Mouse (Mus musculus) T-helper 1 cell (primary cell): ENCODE measurements around the gene Pbld1.

Source experiments
- in situ Hi-C: fragments of 300-600 bp; cut with MboI, MseI; formaldehyde crosslinking; loops from one replicate; pipeline ENCODE4 v1.15.1; 2025; ENCODE audit warnings: high pct_unique_total_duplicates

Pbld1 gene

GRCm38 (mm10) chr10:63059862-63060261 is at the start of gene Pbld1:
Gene Pbld1 (plus strand): TSS chr10:63060162.
- in situ Hi-C loops: loop anchor here (5.0 kb wide), 1 partner anchor 72 kb away; no protein-coding TSS in a partner anchor

DNA sequence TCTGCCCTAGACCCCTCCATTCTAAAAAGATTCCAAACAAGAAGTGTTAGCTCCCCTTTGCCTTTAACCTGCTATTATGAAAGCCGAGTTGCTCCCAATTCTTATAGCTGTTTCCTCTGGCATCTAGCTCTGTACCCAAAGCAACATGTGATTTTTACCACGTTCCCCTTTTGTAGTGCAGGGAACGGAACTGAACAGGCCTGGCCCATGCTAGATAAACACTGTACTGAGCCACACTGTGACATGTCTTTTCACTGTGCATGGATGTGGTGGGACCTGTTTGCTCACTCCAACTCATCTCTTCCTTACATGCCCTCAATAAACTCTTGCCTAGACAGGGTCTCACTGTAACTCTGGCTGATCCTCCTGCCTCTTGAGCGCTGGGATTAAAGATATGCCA is 49.7 kb upstream of the Pbld1 start:
- in situ Hi-C loops: no loop called here

- in situ Hi-C loops: no loop called here
These were observed 48.4 kb upstream of the Pbld1 start for GRCm38 (mm10) chr10:63011556-63011955.

DNA sequence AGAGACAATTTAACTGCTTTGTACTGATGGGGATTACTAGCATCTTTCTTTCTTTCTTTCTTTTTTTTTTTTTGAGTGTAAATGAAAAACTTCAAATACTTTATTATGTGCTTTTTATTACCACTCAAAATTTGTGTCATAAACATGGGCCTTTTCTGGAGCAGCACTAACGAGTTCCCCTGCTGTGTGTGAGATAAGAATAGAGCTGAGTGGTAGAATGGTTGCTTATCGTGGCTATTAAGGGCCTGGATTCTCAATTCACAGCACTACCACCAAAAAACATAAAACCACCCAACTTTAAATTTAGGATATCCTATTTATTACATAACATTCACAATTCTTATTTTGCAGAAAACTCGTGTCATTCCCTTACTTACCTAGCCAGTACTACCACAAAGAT is 46.5 kb upstream of the Pbld1 start:
- in situ Hi-C loops: no loop called here

DNA sequence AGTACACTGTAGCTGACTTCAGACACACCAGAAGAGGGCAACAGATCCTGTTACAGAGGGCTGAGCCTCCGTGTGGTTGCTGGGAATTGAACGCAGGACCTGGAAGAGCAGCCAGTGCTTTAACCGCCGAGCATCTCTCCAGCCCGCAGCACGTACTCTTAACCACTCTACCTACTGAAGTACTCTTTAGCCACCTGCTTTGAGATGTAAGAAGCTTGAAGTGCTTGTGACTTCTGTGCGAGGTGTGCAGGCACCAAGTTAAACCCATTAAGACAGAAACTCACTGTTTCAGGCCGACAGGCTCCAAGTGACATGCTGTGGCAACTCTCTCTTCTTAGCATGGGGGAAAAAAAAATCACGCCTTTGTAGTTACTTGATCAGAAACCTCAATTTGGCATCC is 45.8 kb upstream of the Pbld1 start:
- in situ Hi-C loops: no loop called here

- in situ Hi-C loops: no loop called here
These were observed 40.7 kb upstream of the Pbld1 start for GRCm38 (mm10) chr10:63019304-63019703.

DNA sequence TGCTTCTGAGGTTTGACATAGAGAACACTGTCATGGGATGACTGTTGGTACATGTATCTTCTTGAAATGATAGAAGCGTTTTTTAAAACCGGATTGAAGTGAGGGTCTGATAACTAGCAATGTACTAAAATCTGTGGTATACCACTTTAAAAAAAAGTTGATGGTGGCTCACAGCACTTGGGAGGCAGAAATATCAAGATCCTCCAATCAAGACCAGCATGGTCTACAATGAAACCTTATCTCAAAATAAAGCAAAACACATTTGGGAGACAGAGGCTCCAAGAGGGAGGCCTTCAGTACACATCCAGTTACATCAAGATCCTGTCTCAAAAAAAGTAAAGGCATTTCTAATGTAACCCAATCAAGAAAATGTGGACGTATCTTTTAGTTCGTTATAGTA is 38.3 kb upstream of the Pbld1 start:
- in situ Hi-C loops: no loop called here

- in situ Hi-C loops: no loop called here
These were observed 37.3 kb upstream of the Pbld1 start for GRCm38 (mm10) chr10:63022541-63023120.

DNA sequence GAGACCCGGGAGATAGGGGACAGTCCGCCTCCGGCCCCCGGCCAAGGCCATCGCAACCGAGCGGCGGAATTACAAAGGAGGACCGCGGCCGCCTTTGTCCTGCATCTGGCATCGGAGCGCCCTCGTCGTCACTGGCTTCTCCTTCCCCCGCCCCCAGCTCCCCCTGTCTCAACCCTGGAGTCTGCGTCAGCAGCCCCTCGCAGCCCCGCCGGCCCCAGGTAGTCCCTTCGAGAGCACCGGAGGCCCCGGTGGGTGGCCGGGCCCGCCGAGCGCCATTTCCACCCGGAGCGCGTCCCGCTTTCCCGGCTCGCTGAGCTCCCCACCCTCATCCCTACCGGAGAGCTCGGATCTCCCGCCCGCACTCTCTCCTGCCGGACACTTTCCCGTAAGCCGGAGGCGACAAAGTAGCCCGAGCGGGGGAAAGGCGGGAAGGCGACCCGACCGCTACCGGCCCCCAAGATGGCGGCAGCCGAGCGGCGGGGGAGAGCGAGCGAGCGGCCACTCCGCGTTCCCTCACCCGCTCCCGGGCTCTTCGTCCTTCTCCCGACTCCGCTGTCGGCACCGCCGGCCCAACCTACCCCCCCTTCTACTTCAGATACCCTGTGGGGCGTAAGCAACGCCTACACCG is 36.7 kb upstream of the Pbld1 start:
- in situ Hi-C loops: no loop called here

- in situ Hi-C loops: no loop called here
These were observed 36.0 kb upstream of the Pbld1 start, which contains the start of the genes Hnrnph3 and Pbld2 for GRCm38 (mm10) chr10:63023749-63024579. Gene Hnrnph3 (minus strand): TSS chr10:63024217. Gene Pbld2 (plus strand): TSS chr10:63024315.

GRCm38 (mm10) chr10:63024580-63024910 is 35.4 kb upstream of the Pbld1 start:
- in situ Hi-C loops: no loop called here

DNA sequence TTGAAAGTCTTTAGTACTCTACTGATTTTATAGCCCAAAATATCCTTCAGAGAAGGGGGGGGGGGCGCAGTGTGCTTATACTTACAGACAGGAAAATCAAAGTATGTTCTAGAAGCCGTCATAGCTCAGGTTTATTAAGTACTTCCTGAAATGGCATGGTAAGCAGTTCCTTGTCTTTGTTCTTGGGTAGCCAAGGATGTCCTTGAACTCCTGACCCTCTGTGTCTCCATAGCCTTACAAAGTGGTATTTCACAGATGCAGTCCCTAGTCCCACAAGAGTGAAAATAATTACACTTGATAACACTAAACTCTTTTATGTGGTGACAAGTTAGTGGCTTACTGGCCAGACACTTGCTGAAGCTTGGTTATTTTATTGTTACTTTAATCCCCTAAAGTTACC is 34.9 kb upstream of the Pbld1 start:
- in situ Hi-C loops: no loop called here

DNA sequence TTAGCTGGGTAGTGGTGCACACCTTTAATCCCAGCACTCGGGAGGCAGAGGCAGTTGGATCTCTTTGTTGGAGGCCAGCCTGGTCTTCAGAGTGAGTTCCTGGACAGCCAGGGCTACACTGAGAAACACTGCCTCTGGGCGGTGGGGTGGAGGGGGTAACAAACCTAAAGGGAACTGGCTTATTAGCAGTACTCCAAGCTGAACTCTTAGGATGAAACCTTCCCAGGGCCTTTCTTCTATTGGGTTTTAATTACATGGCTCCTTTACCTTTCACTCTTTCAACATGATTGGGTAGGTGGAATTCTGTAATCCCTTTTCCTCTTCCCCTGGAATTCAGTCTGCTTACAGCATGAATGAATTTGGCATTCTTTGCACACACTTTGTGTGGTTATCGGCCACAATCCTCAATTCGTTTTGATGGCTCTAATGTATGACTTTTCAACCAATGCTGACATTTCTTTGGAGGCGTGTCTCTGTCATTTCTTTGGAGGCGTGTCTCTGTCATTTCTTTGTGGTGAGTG is 34.4 kb upstream of the Pbld1 start:
- in situ Hi-C loops: no loop called here

GRCm38 (mm10) chr10:63026156-63026794 is 33.7 kb upstream of the Pbld1 start:
- in situ Hi-C loops: no loop called here

GRCm38 (mm10) chr10:63026795-63027160 is 33.2 kb upstream of the Pbld1 start:
- in situ Hi-C loops: no loop called here

DNA sequence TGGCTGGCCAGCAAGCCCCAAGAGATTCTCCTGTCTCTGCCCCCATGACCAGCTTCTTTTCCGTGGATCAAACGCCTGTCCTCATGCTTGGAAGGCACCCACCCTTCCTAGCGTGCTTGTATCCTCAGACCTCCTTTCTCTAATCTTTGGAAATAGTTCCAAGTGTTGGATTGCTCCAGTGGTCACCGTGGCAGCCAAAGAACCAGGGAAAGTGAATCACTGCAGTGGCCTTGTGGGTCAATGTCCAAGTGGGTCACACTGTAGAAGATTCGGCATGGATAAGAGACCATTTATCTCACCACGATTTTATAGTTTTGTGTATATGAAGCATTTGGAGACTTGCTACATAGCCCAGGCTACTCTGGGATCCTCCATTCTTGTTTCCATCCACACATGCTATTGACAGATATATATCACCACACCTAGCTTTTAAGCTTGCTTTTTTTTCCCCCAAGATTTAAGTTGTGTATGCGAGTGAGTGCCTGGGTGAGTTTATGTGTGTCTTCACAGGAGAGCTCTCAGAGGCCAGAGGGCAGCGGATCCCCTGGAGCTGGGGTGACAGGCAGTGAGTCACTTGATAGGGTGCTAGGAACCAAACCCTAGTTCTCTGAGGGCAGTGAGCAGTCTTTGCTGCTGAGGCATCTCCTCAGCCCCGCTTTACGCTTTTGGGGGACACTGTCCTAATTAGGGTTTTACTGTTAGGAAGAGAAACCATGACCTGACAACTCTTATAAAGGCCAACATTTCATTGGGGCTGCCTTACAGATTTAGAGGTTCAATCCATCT is 32.4 kb upstream of the Pbld1 start:
- in situ Hi-C loops: no loop called here

DNA sequence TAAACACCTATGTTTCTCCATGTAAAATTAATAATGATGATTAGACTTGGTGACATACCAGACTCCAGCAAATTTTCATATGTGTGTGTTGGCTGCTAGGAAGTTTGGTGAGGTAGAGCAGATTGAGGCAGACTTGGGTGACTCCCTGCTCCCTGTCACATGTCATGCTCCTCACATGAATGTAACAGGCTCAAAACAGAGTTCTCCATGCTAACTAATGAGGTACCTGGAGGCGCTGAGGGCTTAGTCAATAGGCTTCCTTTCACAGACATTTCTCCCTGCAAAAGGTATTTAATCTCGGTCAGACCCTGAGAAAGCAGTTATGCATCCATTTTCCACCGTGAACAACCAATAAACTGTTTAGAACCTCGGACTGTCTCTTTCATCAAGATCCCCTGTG is 31.6 kb upstream of the Pbld1 start:
- in situ Hi-C loops: no loop called here

- in situ Hi-C loops: no loop called here
These were observed 27.7 kb upstream of the Pbld1 start for GRCm38 (mm10) chr10:63032267-63032666.

GRCm38 (mm10) chr10:63032956-63033355 is 27.0 kb upstream of the Pbld1 start:
- in situ Hi-C loops: no loop called here

- in situ Hi-C loops: no loop called here
These were observed 21.2 kb upstream of the Pbld1 start for GRCm38 (mm10) chr10:63038571-63039320.
